Mouse (Mus musculus): Measurements from ENCODE around the gene Cds2. TPM values are rescaled to one million over a fixed set of nuclear protein-coding genes. Genes with fewer than 3 reads are reported as not detected.
"Not testable (repeated sequence)": the region's sequence is repeated elsewhere in the genome, so short reads cannot be mapped to it uniquely, and the experiment has no call there.

Cds2 gene
- total RNA-seq, 1 experiment = 73.9 TPM

GRCm38 (mm10) chr2:132283236-132284070, 20.5 kb downstream of the Cds2 start:
- H3K9ac ChIP-seq (ENCODE audit: insufficient read depth, low read depth, low read length, poor library complexity, severe bottlenecking) = peak overlapping the region; percentile 13; the same call in 1 of the 2 replicates

GRCm38 (mm10) chr2:132284492-132285139, 21.7 kb downstream of the Cds2 start:
- Histone ChIP-seq H3K4me3 (ENCODE audit: insufficient read depth in 1 of 2, low read depth in 1 of 2, low read length in 2 of 2, poor library complexity in 1 of 2, severe bottlenecking in 1 of 2) (peak overlapping the region in 1 of 2 experiments; percentile 13; a peak in 1 of 4 replicates), H3K9me3 (ENCODE audit: control insufficient read depth, insufficient read depth, low read depth, low read length) (no peaks in the 10 kb centered on the region), H3K4me1 (ENCODE audit: control insufficient read depth in 2 of 2, insufficient read depth in 2 of 2, low read length in 2 of 2, poor library complexity in 1 of 2) (peaks cover 9 to 19% of the 10 kb centered on the region in 2 experiments), H3K27ac (ENCODE audit: insufficient read depth, low read depth, low read length, poor library complexity, severe bottlenecking) (peak overlapping the region; percentile 68), H3K36me3 (ENCODE audit: control insufficient read depth, insufficient read depth, low read length, poor library complexity, severe bottlenecking) (no peaks in the 10 kb centered on the region; the same call in 1 of the 2 replicates), H3K9ac (ENCODE audit: insufficient read depth, low read depth, low read length, poor library complexity, severe bottlenecking) (peak overlapping the region; percentile 33; the same call in 1 of the 2 replicates)
- in situ Hi-C loops (cut with MboI; ENCODE audit: low sequenced_read_pairs in 2 of 2, unreplicated experiment in 2 of 2) = no loop called here
- no peak for DNase-seq (ENCODE audit: low read depth, low spot score)
- TF ChIP-seq ZC3H11A (IDR thresholded peaks at IDR 0.05; ENCODE audit: borderline replicate concordance, low read depth, low read length) (no peak), HCFC1 (IDR thresholded peaks at IDR 0.05; ENCODE audit: borderline replicate concordance, insufficient read depth, low read length) (no peak), CHD2 (IDR thresholded peaks at IDR 0.05; ENCODE audit: low read depth, low read length) (no peak), MAFK (IDR thresholded peaks at IDR 0.05; ENCODE audit: insufficient read depth, low read depth, low read length) (no peak), ZNF384 (IDR thresholded peaks at IDR 0.05; ENCODE audit: low read depth, low read length) (no peak)

More at GRCm38 (mm10) chr2:132283236-132284070, 20.5 kb downstream of the Cds2 start:
- in situ Hi-C loops (cut with MboI; ENCODE audit: low sequenced_read_pairs in 2 of 2, unreplicated experiment in 2 of 2) = no loop called here
- H3K9me3 ChIP-seq (ENCODE audit: control insufficient read depth, insufficient read depth, low read depth, low read length) = no peaks in the 10 kb centered on the region
- H3K27ac ChIP-seq (ENCODE audit: insufficient read depth, low read depth, low read length, poor library complexity, severe bottlenecking) = peak overlapping the region; percentile 1; the same call in 1 of the 2 replicates
- no peak for TF ChIP-seq MAFK (IDR thresholded peaks at IDR 0.05; ENCODE audit: insufficient read depth, low read depth, low read length)
- no peak for TF ChIP-seq ZNF384 (IDR thresholded peaks at IDR 0.05; ENCODE audit: low read depth, low read length)
- no peak for TF ChIP-seq ZC3H11A (IDR thresholded peaks at IDR 0.05; ENCODE audit: borderline replicate concordance, low read depth, low read length)
- TF ChIP-seq HCFC1 (IDR thresholded peaks at IDR 0.05; ENCODE audit: borderline replicate concordance, insufficient read depth, low read length) = no peak
- TF ChIP-seq CHD2 (IDR thresholded peaks at IDR 0.05; ENCODE audit: low read depth, low read length) = no peak
- H3K36me3 ChIP-seq (ENCODE audit: control insufficient read depth, insufficient read depth, low read length, poor library complexity, severe bottlenecking) = peaks cover under 1% of the 10 kb centered on the region; the same call in 1 of the 2 replicates
- no peak for DNase-seq (ENCODE audit: low read depth, low spot score)
- peaks cover 9 to 23% of the 10 kb centered on the region in 2 experiments for H3K4me1 ChIP-seq (ENCODE audit: control insufficient read depth in 2 of 2, insufficient read depth in 2 of 2, low read length in 2 of 2, poor library complexity in 1 of 2)
- H3K4me3 ChIP-seq (ENCODE audit: insufficient read depth in 1 of 2, low read depth in 1 of 2, low read length in 2 of 2, poor library complexity in 1 of 2, severe bottlenecking in 1 of 2) = no peak overlapping the region

- peak overlapping the region; percentile 68 for H3K27ac ChIP-seq (ENCODE audit: insufficient read depth, low read depth, low read length, poor library complexity, severe bottlenecking)
- H3K9ac ChIP-seq (ENCODE audit: insufficient read depth, low read depth, low read length, poor library complexity, severe bottlenecking); H3K9me3 ChIP-seq (ENCODE audit: control insufficient read depth, insufficient read depth, low read depth, low read length); DNase-seq (ENCODE audit: low read depth, low spot score); H3K36me3 ChIP-seq (ENCODE audit: control insufficient read depth, insufficient read depth, low read length, poor library complexity, severe bottlenecking); H3K4me3 ChIP-seq (ENCODE audit: insufficient read depth in 1 of 2, low read depth in 1 of 2, low read length in 2 of 2, poor library complexity in 1 of 2, severe bottlenecking in 1 of 2); in situ Hi-C loops (cut with MboI; ENCODE audit: low sequenced_read_pairs in 2 of 2, unreplicated experiment in 2 of 2): not testable (repeated sequence)
- H3K4me1 ChIP-seq (ENCODE audit: control insufficient read depth in 2 of 2, insufficient read depth in 2 of 2, low read length in 2 of 2, poor library complexity in 1 of 2) = peaks cover 9 to 15% of the 10 kb centered on the region in 2 experiments
Measured at GRCm38 (mm10) chr2:132285722-132286121, 22.8 kb downstream of the Cds2 start.

- Histone ChIP-seq H3K4me3 (ENCODE audit: insufficient read depth in 1 of 2, low read depth in 1 of 2, low read length in 2 of 2, poor library complexity in 1 of 2, severe bottlenecking in 1 of 2) (peak overlapping the region in 1 of 2 experiments; percentile 52; a peak in 2 of 4 replicates), H3K27ac (ENCODE audit: insufficient read depth, low read depth, low read length, poor library complexity, severe bottlenecking) (peak overlapping the region; percentile 65), H3K9ac (ENCODE audit: insufficient read depth, low read depth, low read length, poor library complexity, severe bottlenecking) (peak overlapping the region; percentile 73), H3K4me1 (ENCODE audit: control insufficient read depth in 2 of 2, insufficient read depth in 2 of 2, low read length in 2 of 2, poor library complexity in 1 of 2) (peaks cover 7 to 17% of the 10 kb centered on the region in 2 experiments), H3K36me3 (ENCODE audit: control insufficient read depth, insufficient read depth, low read length, poor library complexity, severe bottlenecking) (no peaks in the 10 kb centered on the region), H3K9me3 (ENCODE audit: control insufficient read depth, insufficient read depth, low read depth, low read length) (no peaks in the 10 kb centered on the region)
- in situ Hi-C loops (cut with MboI; ENCODE audit: low sequenced_read_pairs in 2 of 2, unreplicated experiment in 2 of 2) = no loop called here
- TF ChIP-seq ZNF384 (IDR thresholded peaks at IDR 0.05; ENCODE audit: low read depth, low read length) (no peak), MAFK (IDR thresholded peaks at IDR 0.05; ENCODE audit: insufficient read depth, low read depth, low read length) (0 out of 2 replicates have a peak, but pooled peaks have one; percentile 2)
- peak; percentile 84 for DNase-seq (ENCODE audit: low read depth, low spot score)
Measured at GRCm38 (mm10) chr2:132286376-132287076, 23.6 kb downstream of the Cds2 start.

GRCm38 (mm10) chr2:132289213-132289612, 26.3 kb downstream of the Cds2 start:
- H3K9ac ChIP-seq (ENCODE audit: insufficient read depth, low read depth, low read length, poor library complexity, severe bottlenecking); H3K27ac ChIP-seq (ENCODE audit: insufficient read depth, low read depth, low read length, poor library complexity, severe bottlenecking); H3K4me3 ChIP-seq (ENCODE audit: insufficient read depth in 1 of 2, low read depth in 1 of 2, low read length in 2 of 2, poor library complexity in 1 of 2, severe bottlenecking in 1 of 2); DNase-seq (ENCODE audit: low read depth, low spot score); in situ Hi-C loops (cut with MboI; ENCODE audit: low sequenced_read_pairs in 2 of 2, unreplicated experiment in 2 of 2); H3K9me3 ChIP-seq (ENCODE audit: control insufficient read depth, insufficient read depth, low read depth, low read length): not testable (repeated sequence)
- Histone ChIP-seq H3K4me1 (ENCODE audit: control insufficient read depth in 2 of 2, insufficient read depth in 2 of 2, low read length in 2 of 2, poor library complexity in 1 of 2) (peaks cover 5 to 22% of the 10 kb centered on the region in 2 experiments; a peak in 2 of 4 replicates), H3K36me3 (ENCODE audit: control insufficient read depth, insufficient read depth, low read length, poor library complexity, severe bottlenecking) (peaks cover 15% of the 10 kb centered on the region)

Data from ES-E14 (cell line).